Mouse (Mus musculus) myocyte (in vitro differentiated cells): ENCODE measurements around the gene Ptger2. TPM values are rescaled to one million over a fixed set of nuclear protein-coding genes. Genes with fewer than 3 reads are reported as not detected.

Source experiments
- H3K27me3 ChIP-seq: one replicate; pipeline ENCODE4 v1.6.1; 2011; ENCODE audit not compliant: control insufficient read depth, insufficient read depth, insufficient read length
- H3K36me3 ChIP-seq: one replicate; pipeline ENCODE4 v1.6.1; 2011; ENCODE audit not compliant: control insufficient read depth, insufficient read depth
- H3K4me2 ChIP-seq: one replicate; pipeline ENCODE4 v1.6.1; 2011; ENCODE audit warnings: low read depth, control low read depth
- H3K4me3 ChIP-seq: one replicate; pipeline ENCODE4 v1.5.1; 2011; ENCODE audit warnings: mild to moderate bottlenecking, control low read depth, moderate library complexity
- H3K79me2 ChIP-seq: one replicate; pipeline ENCODE4 v1.6.1; 2011; ENCODE audit not compliant: control insufficient read depth, insufficient read depth
- H3ac ChIP-seq: one replicate; pipeline ENCODE4 v1.6.1; 2011; ENCODE audit not compliant: control insufficient read depth, insufficient read length
- CEBPB ChIP-seq: IDR thresholded peaks from 2 replicates; pipeline ENCODE4 v1.6.1; 2011; ENCODE audit warnings: mild to moderate bottlenecking, moderate library complexity; ENCODE audit not compliant: poor library complexity, insufficient read depth, severe bottlenecking
- E2F4 ChIP-seq: IDR thresholded peaks from one replicate; pipeline ENCODE4 v1.6.1; 2011; ENCODE audit warnings: mild to moderate bottlenecking, control low read depth, moderate library complexity; ENCODE audit not compliant: insufficient read depth
- MAX ChIP-seq: IDR thresholded peaks from one replicate; pipeline ENCODE4 v1.6.1; 2011; ENCODE audit warnings: low read depth, mild to moderate bottlenecking, control low read depth
- MYOD1 ChIP-seq, 3 experiments: IDR thresholded peaks; one replicate each; pipeline ENCODE4 v1.6.1; 2011; ENCODE audit warnings: control low read depth in 2 of 3, low read depth in 2 of 3, mild to moderate bottlenecking in 2 of 3, moderate library complexity in 1 of 3; ENCODE audit not compliant: insufficient read length in 2 of 3, control insufficient read depth in 1 of 3
- MYOG ChIP-seq, 3 experiments: IDR thresholded peaks; one replicate each; pipeline ENCODE4 v1.6.1; 2011; ENCODE audit warnings: control low read depth in 2 of 3, low read depth in 2 of 3, mild to moderate bottlenecking in 2 of 3; ENCODE audit not compliant: insufficient read length in 2 of 3, control insufficient read depth in 1 of 3, insufficient read depth in 1 of 3
- POLR2A ChIP-seq: IDR thresholded peaks from one replicate; pipeline ENCODE4 v1.6.1; 2011; ENCODE audit warnings: low read depth, mild to moderate bottlenecking, control low read depth, moderate library complexity; ENCODE audit not compliant: insufficient read length
- POLR2AphosphoS2 ChIP-seq: IDR thresholded peaks from one replicate; pipeline ENCODE4 v1.6.1; 2011; ENCODE audit warnings: low read depth, control low read depth; ENCODE audit not compliant: insufficient read length
- REST ChIP-seq: IDR thresholded peaks from one replicate; pipeline ENCODE4 v1.6.1; 2011; ENCODE audit warnings: mild to moderate bottlenecking, control low read depth, moderate library complexity; ENCODE audit not compliant: insufficient read depth, insufficient read length
- SRF ChIP-seq: IDR thresholded peaks from one replicate; pipeline ENCODE4 v1.6.1; 2011; ENCODE audit warnings: low read depth; ENCODE audit not compliant: control insufficient read depth, insufficient read length
- TCF12 ChIP-seq: IDR thresholded peaks from one replicate; pipeline ENCODE4 v1.6.1; 2011; ENCODE audit warnings: mild to moderate bottlenecking, control low read depth; ENCODE audit not compliant: poor library complexity, insufficient read depth, severe bottlenecking
- TCF3 ChIP-seq: IDR thresholded peaks from one replicate; pipeline ENCODE4 v1.6.1; 2011; ENCODE audit warnings: low read depth, control low read depth; ENCODE audit not compliant: insufficient read length
- USF1 ChIP-seq: IDR thresholded peaks from one replicate; pipeline ENCODE4 v1.6.1; 2011; ENCODE audit warnings: low read depth, mild to moderate bottlenecking, control low read depth, moderate library complexity
- polyA plus RNA-seq: library from polyadenylated mRNA; unstranded; fragments of >200 nt; fragmentation: generic; extraction: Trizol; gene quantifications from one replicate; pipeline ENCODE4 v1.2.1, GENCODE M21; 2012; ENCODE audit warnings: missing spikeins

Ptger2 gene
- polyA plus RNA-seq, 1 experiment = 0.01 TPM

DNA sequence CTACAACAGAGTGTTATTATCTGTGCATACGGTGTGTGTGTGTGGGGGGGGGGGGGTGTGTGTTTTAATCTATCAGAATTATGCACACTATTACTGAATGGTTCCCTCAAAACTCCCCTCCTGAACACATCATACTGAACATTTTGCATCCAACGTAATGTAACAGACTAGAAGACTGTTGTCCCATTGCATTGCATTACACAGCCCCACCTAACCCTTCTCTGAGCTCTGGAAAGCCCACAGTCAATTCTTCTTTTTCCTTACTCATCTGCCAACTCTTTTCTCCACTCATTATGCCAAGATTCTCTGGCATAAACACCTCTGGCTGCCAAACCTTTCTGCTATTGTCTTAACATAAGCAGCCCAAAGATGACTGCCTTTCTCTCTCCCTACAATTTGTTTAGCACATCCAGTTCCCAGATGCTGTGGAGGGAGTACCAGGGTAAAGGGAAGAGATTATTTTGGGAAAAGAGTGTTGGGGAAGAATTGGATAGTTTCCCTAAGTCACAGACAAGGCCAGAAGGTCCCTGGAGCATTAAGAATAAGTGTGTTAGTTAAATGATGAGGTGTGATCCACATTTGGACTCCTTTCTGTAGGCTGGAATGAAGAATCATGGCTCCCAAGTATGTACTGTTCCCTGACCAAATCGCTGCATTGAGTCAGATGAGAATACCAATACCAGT is 12.2 kb downstream of the Ptger2 start:
- no peak for TF ChIP-seq POLR2AphosphoS2
- TF ChIP-seq TCF3 = no peak
- TF ChIP-seq E2F4 = no peak
- TF ChIP-seq CEBPB = no peak
- no peak for TF ChIP-seq TCF12
- TF ChIP-seq USF1 = no peak
- no peak for TF ChIP-seq MAX
- TF ChIP-seq SRF = no peak
- no peak for TF ChIP-seq POLR2A
- TF ChIP-seq REST = no peak
- no peak for TF ChIP-seq MYOG (IDR thresholded peaks at IDR 0.05; ENCODE audit: control insufficient read depth in 1 of 3, insufficient read depth in 1 of 3, insufficient read length in 2 of 3, low read depth in 2 of 3)
- no peak for TF ChIP-seq MYOD1 (IDR thresholded peaks at IDR 0.05; ENCODE audit: control insufficient read depth in 1 of 3, insufficient read length in 2 of 3, low read depth in 2 of 3)

DNA sequence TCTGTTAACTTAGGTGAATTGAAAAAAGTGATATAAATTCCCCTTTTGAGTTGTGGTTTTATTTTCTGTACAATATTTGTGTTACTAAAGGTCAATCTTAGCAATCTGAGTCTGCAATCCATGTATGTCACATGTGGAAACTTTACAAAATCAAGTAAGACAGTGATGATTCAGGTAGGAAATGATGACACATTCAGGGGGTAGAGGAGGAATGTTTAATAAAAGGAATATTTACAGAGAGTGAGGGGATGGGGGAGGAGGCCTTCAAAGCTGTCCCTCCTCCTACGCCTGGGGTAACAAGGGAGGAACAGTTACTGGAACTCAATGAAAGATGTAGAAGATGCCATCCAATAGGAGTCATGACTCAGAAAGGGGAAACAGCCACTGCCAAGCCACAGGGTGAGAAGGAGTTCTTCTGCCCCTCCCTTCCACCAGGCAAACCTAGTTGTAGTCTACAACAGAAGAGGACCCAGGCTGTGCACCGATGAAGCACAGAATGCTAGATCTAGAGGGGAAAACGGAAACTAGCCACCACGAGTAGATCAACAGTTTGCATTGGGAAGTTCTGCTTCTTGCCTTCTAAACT is 17.8 kb downstream of the Ptger2 start:
- no peak overlapping the region for H3K4me3 ChIP-seq
- no peak overlapping the region for H3ac ChIP-seq
- no peak overlapping the region for H3K4me2 ChIP-seq
- H3K36me3 ChIP-seq = no peaks in the 10 kb centered on the region
- no peaks in the 10 kb centered on the region for H3K79me2 ChIP-seq
- no peaks in the 10 kb centered on the region for H3K27me3 ChIP-seq
- no peak for TF ChIP-seq MAX
- TF ChIP-seq REST = no peak
- no peak for TF ChIP-seq E2F4
- no peak for TF ChIP-seq SRF
- TF ChIP-seq TCF3 = no peak
- no peak for TF ChIP-seq POLR2AphosphoS2
- TF ChIP-seq POLR2A = no peak
- no peak for TF ChIP-seq MYOG (IDR thresholded peaks at IDR 0.05; ENCODE audit: control insufficient read depth in 1 of 3, insufficient read depth in 1 of 3, insufficient read length in 2 of 3, low read depth in 2 of 3)
- no peak for TF ChIP-seq MYOD1 (IDR thresholded peaks at IDR 0.05; ENCODE audit: control insufficient read depth in 1 of 3, insufficient read length in 2 of 3, low read depth in 2 of 3)
- TF ChIP-seq TCF12 = no peak
- no peak for TF ChIP-seq USF1
- TF ChIP-seq CEBPB = no peak

More for the DNA sequence above, 12.2 kb downstream of the Ptger2 start:
- no peaks in the 10 kb centered on the region for H3K79me2 ChIP-seq
- H3K4me2 ChIP-seq = no peak overlapping the region
- no peaks in the 10 kb centered on the region for H3K27me3 ChIP-seq
- H3ac ChIP-seq = no peak overlapping the region
- no peaks in the 10 kb centered on the region for H3K36me3 ChIP-seq
- H3K4me3 ChIP-seq = no peak overlapping the region

DNA sequence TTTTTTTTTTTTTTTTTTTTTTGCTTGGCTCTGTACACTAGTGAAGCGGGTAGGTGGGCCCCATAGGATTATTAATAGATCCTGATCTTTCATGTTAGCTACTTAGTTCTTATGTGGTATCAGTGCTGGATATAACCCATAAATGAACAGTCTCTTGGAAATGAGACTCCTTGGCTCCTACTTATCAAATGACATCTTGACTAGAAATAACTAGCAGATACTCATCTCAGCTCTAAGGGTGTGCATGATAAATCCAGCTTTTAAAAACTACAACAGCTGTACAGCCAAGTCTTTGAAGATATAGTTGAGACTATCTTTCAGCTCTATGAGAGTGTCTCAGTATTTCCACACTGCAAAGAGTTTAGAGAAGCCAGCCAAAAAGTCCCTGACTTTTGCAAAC is 21.2 kb downstream of the Ptger2 start:
- H3K36me3 ChIP-seq = no peaks in the 10 kb centered on the region
- no peak overlapping the region for H3K4me3 ChIP-seq
- no peaks in the 10 kb centered on the region for H3K79me2 ChIP-seq
- TF ChIP-seq POLR2A (no peak), SRF (no peak), MYOD1 (IDR thresholded peaks at IDR 0.05; ENCODE audit: control insufficient read depth in 1 of 3, insufficient read length in 2 of 3, low read depth in 2 of 3) (no peak), TCF12 (no peak), USF1 (no peak)
- H3K4me2 ChIP-seq = no peak overlapping the region
- no peaks in the 10 kb centered on the region for H3K27me3 ChIP-seq
- H3ac ChIP-seq = no peak overlapping the region

DNA sequence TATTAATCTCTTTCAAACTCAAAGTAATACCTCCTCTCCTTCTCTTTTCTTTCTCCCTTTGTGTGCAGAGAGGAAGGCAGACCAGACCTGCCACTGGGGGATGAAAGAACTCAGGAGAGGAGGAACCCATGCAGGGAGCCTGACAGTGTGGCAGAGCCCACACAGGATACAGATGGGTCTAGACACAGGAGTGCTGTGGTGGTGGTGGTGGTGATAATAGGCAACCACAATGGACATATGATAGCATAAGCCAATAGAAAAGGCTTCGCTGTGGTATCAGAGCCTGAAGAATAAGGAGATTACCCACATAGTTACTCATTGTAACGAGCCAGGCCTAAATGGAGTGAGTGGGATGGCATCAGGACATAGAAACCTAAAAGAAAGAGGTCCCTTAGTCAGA is 23.3 kb downstream of the Ptger2 start:
- no peak overlapping the region for H3ac ChIP-seq
- H3K79me2 ChIP-seq = no peaks in the 10 kb centered on the region
- no peak for TF ChIP-seq E2F4
- TF ChIP-seq POLR2AphosphoS2 = no peak
- TF ChIP-seq MYOG (IDR thresholded peaks at IDR 0.05; ENCODE audit: control insufficient read depth in 1 of 3, insufficient read depth in 1 of 3, insufficient read length in 2 of 3, low read depth in 2 of 3) = no peak
- TF ChIP-seq MAX = no peak
- TF ChIP-seq POLR2A = no peak
- TF ChIP-seq TCF12 = no peak
- no peak for TF ChIP-seq SRF
- no peak for TF ChIP-seq USF1
- no peak for TF ChIP-seq CEBPB
- no peak for TF ChIP-seq TCF3
- TF ChIP-seq MYOD1 (IDR thresholded peaks at IDR 0.05; ENCODE audit: control insufficient read depth in 1 of 3, insufficient read length in 2 of 3, low read depth in 2 of 3) = no peak
- no peak for TF ChIP-seq REST
- no peak overlapping the region for H3K4me2 ChIP-seq
- no peak overlapping the region for H3K4me3 ChIP-seq
- no peaks in the 10 kb centered on the region for H3K27me3 ChIP-seq
- H3K36me3 ChIP-seq = no peaks in the 10 kb centered on the region

DNA sequence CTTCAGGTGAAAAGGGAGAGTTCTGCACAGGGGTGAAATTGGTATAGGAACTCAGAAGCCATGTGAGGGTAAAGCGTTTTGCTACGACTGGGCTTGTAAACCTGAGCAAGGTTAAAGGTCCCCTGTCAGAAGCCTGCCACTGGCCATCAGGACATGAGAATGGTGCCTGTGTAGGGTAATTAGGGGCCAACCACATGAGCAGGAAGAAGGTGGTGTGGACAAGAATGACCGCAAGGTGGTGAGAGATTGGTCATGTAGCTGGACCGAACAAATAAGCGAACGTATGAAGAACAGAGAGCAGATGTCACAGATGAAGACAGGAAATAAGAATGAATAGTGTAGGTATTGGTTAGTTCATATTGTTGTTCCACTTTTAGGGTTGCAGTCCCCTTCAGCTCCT is 23.7 kb downstream of the Ptger2 start:
- Histone ChIP-seq H3K36me3 (no peaks in the 10 kb centered on the region), H3K79me2 (no peaks in the 10 kb centered on the region), H3K4me2 (no peak overlapping the region), H3K4me3 (no peak overlapping the region), H3ac (no peak overlapping the region), H3K27me3 (no peaks in the 10 kb centered on the region)
- no peak for TF ChIP-seq MYOD1 (IDR thresholded peaks at IDR 0.05; ENCODE audit: control insufficient read depth in 1 of 3, insufficient read length in 2 of 3, low read depth in 2 of 3)
